Mouse (Mus musculus) midbrain, embryonic 10.5 days (tissue): ENCODE measurements around the gene Olfr15. TPM values are rescaled to one million over a fixed set of nuclear protein-coding genes. Genes with fewer than 3 reads are reported as not detected.

ENCODE experiments used
- DNase-seq: peaks from one replicate; pipeline ENCODE4 v3.0.0-alpha.2; 2017; ENCODE audit warnings: low spot score
- H3K27ac ChIP-seq: fragments of 300-500 bp; sonication (generic); replicated peaks from 2 replicates; pipeline ENCODE4 v1.5.1; 2016; ENCODE audit warnings: mild to moderate bottlenecking
- H3K27me3 ChIP-seq: fragments of 300-500 bp; sonication (generic); 2 replicates; pipeline ENCODE4 v1.6.1; 2016; ENCODE audit warnings: low read depth, mild to moderate bottlenecking; ENCODE audit not compliant: poor library complexity, severe bottlenecking
- H3K36me3 ChIP-seq: fragments of 300-500 bp; sonication (generic); 2 replicates; pipeline ENCODE4 v1.6.1; 2016; ENCODE audit warnings: mild to moderate bottlenecking, moderate library complexity
- H3K4me1 ChIP-seq: fragments of 300-500 bp; sonication (generic); 2 replicates; pipeline ENCODE4 v1.6.1; 2016
- H3K4me3 ChIP-seq: fragments of 300-500 bp; sonication (generic); 2 replicates; pipeline ENCODE4 v1.5.1; 2016; ENCODE audit warnings: mild to moderate bottlenecking, moderate library complexity
- H3K9me3 ChIP-seq: fragments of 300-500 bp; sonication (generic); replicated peaks from 2 replicates; pipeline ENCODE4 v1.6.1; 2016; ENCODE audit warnings: mild to moderate bottlenecking
- WGBS: fragments of 180-500 bp; shearing (Covaris S2); methylation state at CpG from one replicate; pipeline ENCODE4 v1.1.7; 2016; 5-methylcytosine and 5-hydroxymethylcytosine counted together
- polyA plus RNA-seq: library from polyadenylated mRNA; unstranded; fragments of >200 nt; fragmentation: Nextera tagmentation; extraction: Ambion mirVana; gene quantifications from 2 replicates; pipeline ENCODE4 v1.2.1, GENCODE M21; 2016

The Olfr15 gene
- polyA plus RNA-seq, 1 experiment from 2014 or later: not detected

DNA sequence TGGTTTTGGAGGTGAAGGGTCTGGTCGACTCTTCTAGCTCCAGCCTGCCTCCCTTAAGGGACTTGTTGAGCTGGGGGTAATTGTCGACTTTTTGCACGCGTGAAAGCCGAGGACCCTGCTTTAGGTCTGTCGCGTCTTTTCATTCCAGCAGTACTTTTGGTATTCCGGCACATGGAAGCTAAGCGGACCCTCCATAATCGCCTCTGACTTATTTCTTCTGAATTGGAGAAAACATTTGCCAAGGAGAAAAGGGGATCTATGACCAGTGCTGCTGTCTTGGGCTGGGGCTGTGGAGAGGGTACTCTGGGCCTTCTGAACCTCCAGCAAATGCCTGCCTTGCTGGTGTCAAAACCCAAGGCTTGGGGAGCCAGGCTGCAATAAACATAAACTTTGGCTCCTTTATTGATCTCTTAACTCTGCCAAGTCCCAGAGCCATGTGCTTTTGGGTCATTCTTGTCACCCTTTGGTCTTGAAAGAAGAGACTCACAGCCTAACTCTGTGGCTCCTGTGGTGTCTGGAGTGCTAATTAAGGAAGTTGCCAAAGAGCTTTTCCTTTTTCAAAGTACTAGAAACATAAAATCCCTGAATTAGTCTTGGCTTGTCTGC is 54.5 kb downstream of the Olfr15 start:
- Histone ChIP-seq H3K36me3 (0 out of 2 replicates have a peak, but pooled peaks cover 17% of the 10 kb centered on the region), H3K27ac (peak overlapping the region; percentile 93), H3K4me1 (peaks cover 14% of the 10 kb centered on the region), H3K4me3 (peak overlapping the region; percentile 88), H3K9me3 (no peaks in the 10 kb centered on the region; the same call in 1 of the 2 replicates), H3K27me3 (no peaks in the 10 kb centered on the region)
- DNase-seq: no peak
- 5% methylated on average over 10 of the region's 10 CpGs for WGBS

DNA sequence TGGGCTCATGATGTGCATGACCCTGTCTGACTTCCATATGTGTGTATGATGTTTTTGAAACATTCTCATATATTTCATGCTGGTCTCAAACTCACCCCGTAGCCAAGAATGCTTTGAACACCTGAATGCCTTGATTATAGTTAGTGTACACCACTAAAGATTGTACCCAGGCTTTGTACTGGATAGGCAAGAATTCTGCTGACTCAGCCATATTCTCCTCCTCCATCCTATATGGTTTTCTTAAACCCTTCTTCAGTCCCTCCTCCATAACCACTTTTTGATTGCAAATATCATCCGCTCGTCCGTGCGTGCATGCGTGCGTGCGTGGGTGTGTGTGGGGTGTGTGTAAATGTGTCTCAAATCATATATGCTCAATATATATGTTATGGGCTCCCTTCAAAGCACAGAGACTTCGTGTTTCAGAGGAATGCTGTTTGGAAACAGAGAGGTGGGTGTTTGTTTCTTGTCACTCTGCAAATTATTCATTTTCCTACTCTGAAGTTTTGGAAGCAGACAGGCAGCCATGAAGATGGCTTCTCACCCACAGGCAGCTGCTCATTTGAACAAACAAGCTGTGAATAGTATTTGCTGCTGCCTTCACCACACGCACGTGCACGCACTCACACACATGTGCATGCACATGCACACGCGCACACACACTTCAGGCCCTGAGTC is 61.1 kb downstream of the Olfr15 start:
- H3K27me3 ChIP-seq: no peaks in the 10 kb centered on the region
- no peak overlapping the region for H3K4me3 ChIP-seq
- 95% methylated on average over 14 of the region's 14 CpGs for WGBS
- no peak for DNase-seq
- H3K4me1 ChIP-seq: no peaks in the 10 kb centered on the region
- H3K36me3 ChIP-seq: peaks cover 21% of the 10 kb centered on the region
- no peak overlapping the region for H3K27ac ChIP-seq
- H3K9me3 ChIP-seq: no peaks in the 10 kb centered on the region

DNA sequence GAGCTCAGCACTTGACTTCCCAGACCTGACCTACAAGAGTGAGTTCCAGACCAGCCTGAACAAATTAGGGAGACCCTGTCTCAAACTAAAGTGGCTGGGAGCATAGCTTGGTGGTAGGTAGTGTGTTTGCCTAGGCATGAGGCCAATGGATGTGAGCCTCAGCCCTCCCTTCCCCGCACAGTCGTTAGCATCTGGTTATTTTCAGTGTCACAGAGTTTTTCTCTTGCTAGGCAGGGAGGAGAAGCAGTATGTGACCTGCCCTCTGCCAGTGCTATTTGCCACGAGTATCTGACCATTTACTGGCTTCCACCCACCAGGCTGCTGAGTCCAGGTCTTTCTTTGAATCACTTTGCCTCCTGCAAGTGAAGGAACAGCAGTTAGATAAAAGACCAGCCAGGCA is 63.1 kb downstream of the Olfr15 start:
- no peak for DNase-seq
- Histone ChIP-seq H3K9me3 (no peaks in the 10 kb centered on the region), H3K27ac (no peak overlapping the region), H3K36me3 (peaks cover 41% of the 10 kb centered on the region), H3K27me3 (no peaks in the 10 kb centered on the region), H3K4me1 (no peaks in the 10 kb centered on the region), H3K4me3 (no peak overlapping the region)
- 91% methylated on average over 3 of the region's 3 CpGs for WGBS

Other genes starting within 250 kb of the Olfr15 start
- not detected in 2 replicates for gene Olfr161, start 239.8 kb upstream of the Olfr15 start, polyA plus RNA-seq
- gene Mefv, start 112.8 kb upstream of the Olfr15 start, polyA plus RNA-seq: not detected in 2 replicates
- 49.1 and 54.7 TPM in 2 replicates for gene Zfp263, start 86.8 kb upstream of the Olfr15 start, polyA plus RNA-seq
- 1.00 and 1.3 TPM in 2 replicates for gene Zfp174, start 16.4 kb downstream of the Olfr15 start, polyA plus RNA-seq
- 60.7 and 68.7 TPM in 2 replicates for gene Naa60, start 41.5 kb downstream of the Olfr15 start, polyA plus RNA-seq
- gene Zfp597, start 53.7 kb downstream of the Olfr15 start, polyA plus RNA-seq: 7.0 and 10.8 TPM in 2 replicates
- 4.1 and 5.1 TPM in 2 replicates for gene Gm20695, start 53.8 kb downstream of the Olfr15 start, polyA plus RNA-seq
- gene 1700037C18Rik, start 77.8 kb downstream of the Olfr15 start, polyA plus RNA-seq: 5.0 and 8.5 TPM in 2 replicates
- 22.5 and 27.2 TPM in 2 replicates for gene Cluap1, start 77.9 kb downstream of the Olfr15 start, polyA plus RNA-seq
- gene Nlrc3, start 145.8 kb downstream of the Olfr15 start, polyA plus RNA-seq: 0.81 and 0.89 TPM in 2 replicates
- gene Slx4, start 172.9 kb downstream of the Olfr15 start, polyA plus RNA-seq: 22.5 and 25.2 TPM in 2 replicates
- gene Dnase1, start 206.1 kb downstream of the Olfr15 start, polyA plus RNA-seq: 5.3 and 6.5 TPM in 2 replicates
- gene Trap1, start 246.9 kb downstream of the Olfr15 start, polyA plus RNA-seq: 85.5 and 90.6 TPM in 2 replicates